Mouse (Mus musculus) bone marrow, adult 2 months (tissue): Measurements from ENCODE around the gene Gm595. TPM values are rescaled to one million over a fixed set of nuclear protein-coding genes. Genes with fewer than 3 reads are reported as not detected.

Source experiments
- H3K27ac ChIP-seq: fragments of 200-500 bp; 2 replicates; pipeline ENCODE4 v1.5.1; 2012; ENCODE audit warnings: low read depth, mild to moderate bottlenecking, control low read depth, inconsistent platforms, low read length; ENCODE audit not compliant: control insufficient read depth, poor library complexity, insufficient read depth
- H3K4me1 ChIP-seq: fragments of 200-500 bp; 2 replicates; pipeline ENCODE4 v1.6.1; 2011; ENCODE audit warnings: low read length; ENCODE audit not compliant: control insufficient read depth, insufficient read depth
- H3K4me3 ChIP-seq: fragments of 200-500 bp; replicated peaks from 2 replicates; pipeline ENCODE3; 2011; ENCODE audit warnings: mild to moderate bottlenecking, low read depth, low read length, control low read depth; ENCODE audit not compliant: control insufficient read depth
- CTCF ChIP-seq: fragments of 200-500 bp; IDR thresholded peaks from 2 replicates; pipeline ENCODE4 v1.5.1; 2011; ENCODE audit warnings: low read length, control low read depth; ENCODE audit not compliant: control insufficient read depth, insufficient read depth
- POLR2A ChIP-seq: fragments of 200-500 bp; IDR thresholded peaks from 2 replicates; pipeline ENCODE4 v1.6.1; 2011; ENCODE audit warnings: low read depth, mild to moderate bottlenecking, control low read depth, low read length, borderline replicate concordance; ENCODE audit not compliant: control insufficient read depth
- WGBS: fragments of 180-500 bp; shearing (Covaris S2); methylation state at CpG from one replicate; pipeline ENCODE4 v1.1.7; 2018; 5-methylcytosine and 5-hydroxymethylcytosine counted together
- polyA plus RNA-seq: library from polyadenylated mRNA; stranded (reverse); fragments of >200 nt; gene quantifications from 2 replicates; pipeline ENCODE4 v1.2.4, GENCODE M21; 2011; ENCODE audit warnings: low replicate concordance; ENCODE audit not compliant: missing spikeins, insufficient read depth, insufficient read length

Gene Gm595
- not detected in 2 replicates for polyA plus RNA-seq

GRCm38 (mm10) chrX:48877613-48878012 is at the start of gene Gm595:
Gene Gm595 (minus strand): TSS chrX:48877713.
- no peak within 1 kb of the TSS for H3K4me3 ChIP-seq
- H3K27ac ChIP-seq, result no peak within 1 kb of the TSS
- 88% methylated on average over 13 of the region's 13 CpGs for WGBS
- TF ChIP-seq CTCF, result no peak
- no peak for TF ChIP-seq POLR2A
- no peaks in the 10 kb centered on the region for H3K4me1 ChIP-seq

GRCm38 (mm10) chrX:48908421-48908820 is 30.9 kb upstream of the Gm595 start:
- TF ChIP-seq CTCF (no peak), POLR2A (no peak)
- no peaks in the 10 kb centered on the region for H3K4me1 ChIP-seq
- no peak overlapping the region for H3K27ac ChIP-seq
- no peak overlapping the region for H3K4me3 ChIP-seq
- 89% methylated on average over 4 of the region's 4 CpGs for WGBS

GRCm38 (mm10) chrX:48903744-48904143 is 26.2 kb upstream of the Gm595 start:
- TF ChIP-seq POLR2A (no peak), CTCF (no peak)
- 80% methylated on average over 3 of the region's 3 CpGs for WGBS
- H3K4me3 ChIP-seq, result no peak overlapping the region
- no peak overlapping the region for H3K27ac ChIP-seq
- no peaks in the 10 kb centered on the region for H3K4me1 ChIP-seq

GRCm38 (mm10) chrX:48899555-48899954 is 22.0 kb upstream of the Gm595 start:
- WGBS, result 48% methylated on average over 5 of the region's 5 CpGs
- H3K4me3 ChIP-seq, result no peak overlapping the region
- no peak for TF ChIP-seq CTCF
- no peak for TF ChIP-seq POLR2A
- no peak overlapping the region for H3K27ac ChIP-seq
- no peaks in the 10 kb centered on the region for H3K4me1 ChIP-seq

- 73% methylated on average over 6 of the region's 6 CpGs for WGBS
- Histone ChIP-seq H3K27ac (no peak overlapping the region), H3K4me1 (no peaks in the 10 kb centered on the region), H3K4me3 (no peak overlapping the region)
- TF ChIP-seq POLR2A (no peak), CTCF (no peak)
Measured at GRCm38 (mm10) chrX:48896803-48897202, 19.3 kb upstream of the Gm595 start.

- TF ChIP-seq CTCF (no peak), POLR2A (no peak)
- no peak overlapping the region for H3K4me3 ChIP-seq
- H3K27ac ChIP-seq, result no peak overlapping the region
- 80% methylated on average over 3 of the region's 3 CpGs for WGBS
- H3K4me1 ChIP-seq, result no peaks in the 10 kb centered on the region
Measured at GRCm38 (mm10) chrX:48893946-48894345, 16.4 kb upstream of the Gm595 start.

- Histone ChIP-seq H3K4me3 (no peak overlapping the region), H3K27ac (no peak overlapping the region), H3K4me1 (no peaks in the 10 kb centered on the region)
- 51% methylated on average over 9 of the region's 9 CpGs for WGBS
- no peak for TF ChIP-seq POLR2A
- TF ChIP-seq CTCF, result no peak
Measured at GRCm38 (mm10) chrX:48890259-48890658, 12.7 kb upstream of the Gm595 start.

- no peaks in the 10 kb centered on the region for H3K4me1 ChIP-seq
- TF ChIP-seq CTCF (no peak), POLR2A (no peak)
- H3K27ac ChIP-seq, result no peak overlapping the region
- 21% methylated on average over 5 of the region's 5 CpGs for WGBS
- H3K4me3 ChIP-seq, result no peak overlapping the region
Measured at GRCm38 (mm10) chrX:48884615-48885014, 7.1 kb upstream of the Gm595 start.

Other genes starting within 250 kb of the Gm595 start
- not detected in 2 replicates for gene Gpr119, start 203.2 kb downstream of the Gm595 start, polyA plus RNA-seq
- 8.5 and 9.2 TPM in 2 replicates for gene Rbmx2, start 182.7 kb downstream of the Gm595 start, polyA plus RNA-seq